Mouse (Mus musculus): ENCODE results near the gene Fbn1. TPM values are rescaled to one million over a fixed set of nuclear protein-coding genes. Genes with fewer than 3 reads are reported as not detected.

The Fbn1 gene
- polyA plus RNA-seq, 1 experiment from 2014 or later = 9.1 TPM

DNA sequence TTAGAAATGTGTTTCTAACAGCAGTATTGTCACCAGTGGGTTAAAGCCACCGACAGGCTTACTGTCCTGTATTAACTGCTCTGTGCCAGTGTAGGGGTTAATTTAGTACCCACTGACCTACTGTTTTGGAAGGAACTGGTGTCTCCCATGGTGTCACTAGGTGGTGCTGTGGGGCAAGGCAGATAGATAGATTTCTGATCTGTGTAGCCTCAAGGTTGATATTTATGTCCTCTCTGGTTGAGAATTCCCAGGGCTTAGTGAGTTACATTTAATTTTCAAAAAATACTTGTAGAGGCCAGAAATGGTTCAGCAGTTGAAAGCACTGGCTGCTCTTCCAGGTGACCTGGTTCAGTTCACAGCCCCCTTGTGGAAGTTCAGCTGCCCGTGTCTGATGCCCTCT lies 255.5 kb downstream of the Fbn1 start:
- H3K4me3 ChIP-seq (ENCODE audit: low read depth, low read length) = no peak overlapping the region
- 76% methylated on average over 2 of the region's 2 CpGs for WGBS
- H3K4me1 ChIP-seq (ENCODE audit: control insufficient read depth, insufficient read depth, low read length) = no peaks in the 10 kb centered on the region; the same call in 1 of the 2 replicates
- no peaks in the 10 kb centered on the region for H3K27me3 ChIP-seq (ENCODE audit: control insufficient read depth, insufficient read depth, low read length)
- ATAC-seq (ENCODE audit: low FRiP score) (no peak), DNase-seq (ENCODE audit: low spot score, missing footprints) (peak; percentile 90)
- H3K4me2 ChIP-seq = no peak overlapping the region
- peaks cover 18% of the 10 kb centered on the region; the same call in 1 of the 2 replicates for H3K36me3 ChIP-seq (ENCODE audit: control insufficient read depth, insufficient read depth, low read length)
- H3K9ac ChIP-seq (ENCODE audit: low read length) = no peak overlapping the region
- H3K27ac ChIP-seq (ENCODE audit: low read depth, low read length) = no peak overlapping the region
- H3K9me3 ChIP-seq (ENCODE audit: control insufficient read depth, low read length) = no peaks in the 10 kb centered on the region

- Histone ChIP-seq H3K27ac (ENCODE audit: low read depth, low read length) (no peak overlapping the region), H3K4me3 (ENCODE audit: low read depth, low read length) (no peak overlapping the region), H3K9ac (ENCODE audit: low read length) (no peak overlapping the region), H3K4me2 (no peak overlapping the region), H3K9me3 (ENCODE audit: control insufficient read depth, low read length) (no peaks in the 10 kb centered on the region), H3K27me3 (ENCODE audit: control insufficient read depth, insufficient read depth, low read length) (no peaks in the 10 kb centered on the region), H3K4me1 (ENCODE audit: control insufficient read depth, insufficient read depth, low read length) (no peaks in the 10 kb centered on the region; the same call in 1 of the 2 replicates), H3K36me3 (ENCODE audit: control insufficient read depth, insufficient read depth, low read length) (peaks cover 18% of the 10 kb centered on the region; the same call in 1 of the 2 replicates)
- WGBS = 88% methylated on average over 4 of the region's 4 CpGs
- ATAC-seq (ENCODE audit: low FRiP score) = no peak
- DNase-seq (ENCODE audit: low spot score, missing footprints) = no peak
These were observed 256.0 kb downstream of the Fbn1 start for GRCm38 (mm10) chr2:125251781-125252180.

Other genes with a start within 250 kb of the Fbn1 start
- gene Gm9913, start 2.9 kb downstream of the Fbn1 start, polyA plus RNA-seq (2014; fragmentation: Nextera tagmentation; extraction: Ambion mirVana) = 0.22 TPM in 1 of 2 replicates, not detected in the other
- 7.3 and 8.2 TPM in 2 replicates for gene Cep152, start 117.1 kb upstream of the Fbn1 start, polyA plus RNA-seq (2014; fragmentation: Nextera tagmentation; extraction: Ambion mirVana)
- 281 and 308 TPM in 2 replicates for gene Eid1, start 165.1 kb upstream of the Fbn1 start, polyA plus RNA-seq (2014; fragmentation: Nextera tagmentation; extraction: Ambion mirVana)
- gene Shc4, start 216.2 kb upstream of the Fbn1 start, polyA plus RNA-seq (2014; fragmentation: Nextera tagmentation; extraction: Ambion mirVana) = 0.82 and 0.92 TPM in 2 replicates

All from midbrain, embryonic 11.5 days (tissue).